Mouse (Mus musculus) E14TG2a.4 (cell line): Measurements from ENCODE around the gene Gns.

ENCODE experiments used
- CTCF ChIP-seq: conservative IDR thresholded peaks from 2 replicates; pipeline ENCODE4 v1.5.1; 2014; ENCODE audit warnings: low read length
- NANOG ChIP-seq: IDR thresholded peaks from 2 replicates; pipeline ENCODE4 v1.6.1; 2014; ENCODE audit warnings: borderline replicate concordance, low read length, mixed read lengths
- POU5F1 ChIP-seq: IDR thresholded peaks from 2 replicates; pipeline ENCODE4 v1.6.1; 2014; ENCODE audit warnings: low read length, borderline replicate concordance

DNA sequence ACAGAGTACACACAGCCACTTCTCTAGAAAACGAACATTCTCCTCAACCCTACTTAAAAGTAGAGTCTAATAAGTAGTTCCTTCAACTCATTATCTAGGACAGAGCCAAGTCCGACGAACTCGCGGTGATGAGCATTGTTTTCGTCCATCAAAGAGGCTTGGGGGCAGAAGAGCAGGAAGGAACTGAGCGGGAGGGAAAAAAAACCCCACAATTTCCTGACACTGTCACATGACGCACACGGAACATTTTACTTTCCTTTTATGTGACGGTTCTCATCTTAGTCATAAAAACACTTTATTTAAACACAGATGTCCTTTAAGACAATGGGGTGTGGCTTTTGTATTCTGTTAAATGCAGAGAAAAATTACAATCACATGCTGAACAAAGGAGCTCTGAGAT is 48.5 kb upstream of the Gns start:
- no peak for TF ChIP-seq CTCF
- TF ChIP-seq NANOG = no peak
- no peak for TF ChIP-seq POU5F1
